Mouse (Mus musculus) liver, embryonic 15.5 days (tissue): ENCODE results near the gene Arhgef33. TPM values are rescaled to one million over a fixed set of nuclear protein-coding genes. Genes with fewer than 3 reads are reported as not detected.
"Not testable (repeated sequence)": the region's sequence is repeated elsewhere in the genome, so short reads cannot be mapped to it uniquely, and the experiment has no call there.

ENCODE experiments used
- ATAC-seq: fragments of 200-750 bp; cut with Nextera tagmentation; 2 replicates; pipeline ENCODE4 v1.8.0; 2017; ENCODE audit warnings: moderate number of reproducible peaks, mild to moderate bottlenecking, moderate library complexity; ENCODE audit not compliant: insufficient read depth
- H3K27ac ChIP-seq: fragments of 300-500 bp; sonication (generic); replicated peaks from 2 replicates; pipeline ENCODE4 v1.5.1; 2015; ENCODE audit warnings: mild to moderate bottlenecking, inconsistent platforms
- H3K27me3 ChIP-seq: fragments of 300-500 bp; sonication (generic); 2 replicates; pipeline ENCODE4 v1.6.1; 2015; ENCODE audit warnings: mild to moderate bottlenecking, inconsistent platforms
- H3K36me3 ChIP-seq: fragments of 300-500 bp; sonication (generic); replicated peaks from 2 replicates; pipeline ENCODE4 v1.6.1; 2015; ENCODE audit warnings: moderate library complexity, mild to moderate bottlenecking, inconsistent platforms
- H3K4me1 ChIP-seq: fragments of 300-500 bp; sonication (generic); replicated peaks from 2 replicates; pipeline ENCODE4 v1.6.1; 2015; ENCODE audit warnings: inconsistent platforms
- H3K4me2 ChIP-seq: fragments of 300-500 bp; sonication (generic); 2 replicates; pipeline ENCODE4 v1.6.1; 2015; ENCODE audit warnings: moderate library complexity, mild to moderate bottlenecking, inconsistent platforms
- H3K4me3 ChIP-seq: fragments of 300-500 bp; sonication (generic); replicated peaks from 2 replicates; pipeline ENCODE4 v1.5.1; 2015; ENCODE audit warnings: mild to moderate bottlenecking, inconsistent platforms
- H3K9ac ChIP-seq: fragments of 300-500 bp; sonication (generic); 2 replicates; pipeline ENCODE4 v1.6.1; 2015; ENCODE audit warnings: moderate library complexity, mild to moderate bottlenecking, inconsistent platforms
- H3K9me3 ChIP-seq: fragments of 300-500 bp; sonication (generic); replicated peaks from 2 replicates; pipeline ENCODE4 v1.6.1; 2016; ENCODE audit warnings: inconsistent platforms
- WGBS: fragments of 180-500 bp; shearing (Covaris S2); methylation state at CpG from one replicate; pipeline ENCODE4 v1.1.7; 2015; ENCODE audit warnings: mixed read lengths; ENCODE audit not compliant: insufficient replicate concordance; 5-methylcytosine and 5-hydroxymethylcytosine counted together
- polyA plus RNA-seq: library from polyadenylated mRNA; unstranded; fragments of >200 nt; fragmentation: Nextera tagmentation; extraction: Ambion mirVana; gene quantifications from 2 replicates; pipeline ENCODE4 v1.2.1, GENCODE M21; 2015

Gene Arhgef33
- polyA plus RNA-seq, 1 experiment from 2014 or later: not detected

DNA sequence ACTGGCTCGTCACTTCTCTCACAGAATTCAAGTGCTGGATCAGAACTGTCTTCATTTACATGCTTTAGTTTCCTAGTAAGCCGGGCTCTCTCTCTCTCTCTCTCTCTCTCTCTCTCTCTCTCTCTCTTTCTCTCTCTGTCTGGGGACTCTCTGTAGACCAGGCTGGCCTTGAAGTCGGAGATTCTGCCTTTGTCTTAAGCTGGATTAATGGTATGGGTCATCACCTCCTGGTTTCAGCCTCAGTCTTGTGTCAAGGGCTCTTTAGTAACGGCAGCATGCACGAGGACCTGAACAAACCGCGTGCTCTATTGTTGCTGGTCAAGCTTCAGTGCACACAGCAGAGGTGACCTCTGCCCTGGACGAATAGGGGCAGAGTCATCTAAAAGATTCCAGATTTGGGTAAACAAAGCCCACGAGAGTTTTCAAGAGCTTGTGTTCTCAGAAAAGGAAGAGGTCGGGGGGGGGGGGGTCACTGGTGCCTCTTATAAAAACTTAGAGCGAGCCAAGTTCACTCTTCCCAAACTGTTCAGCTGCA lies 39.5 kb downstream of the Arhgef33 start:
- H3K27me3 ChIP-seq: no peaks in the 10 kb centered on the region
- H3K4me3 ChIP-seq: no peak overlapping the region
- H3K9me3 ChIP-seq: no peaks in the 10 kb centered on the region
- 55% methylated on average over 11 of the region's 11 CpGs for WGBS
- H3K4me2 ChIP-seq: no peak overlapping the region
- ATAC-seq: no peak
- no peak overlapping the region for H3K27ac ChIP-seq
- H3K9ac ChIP-seq: no peak overlapping the region
- no peaks in the 10 kb centered on the region for H3K4me1 ChIP-seq
- no peaks in the 10 kb centered on the region for H3K36me3 ChIP-seq

DNA sequence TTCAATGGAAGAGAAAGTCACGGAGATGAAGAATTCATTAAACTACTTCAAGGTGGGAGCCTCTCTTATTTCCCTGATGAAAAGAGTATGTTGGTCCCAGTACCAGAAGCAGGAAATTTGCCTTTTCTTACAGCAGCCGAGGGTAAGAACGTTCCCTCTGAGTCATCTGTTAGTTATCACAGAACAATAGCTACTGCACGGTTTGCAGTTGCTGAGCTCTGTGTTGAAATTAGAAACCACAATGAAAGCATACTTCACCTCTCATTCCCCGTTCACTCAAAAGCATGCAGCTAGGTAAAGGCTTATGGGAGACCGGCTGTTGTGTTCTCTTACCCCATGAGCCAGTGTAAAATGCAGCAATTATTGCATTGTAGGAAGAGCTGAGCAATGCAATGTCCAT lies 40.0 kb downstream of the Arhgef33 start:
- 44% methylated on average over 6 of the region's 6 CpGs for WGBS
- Histone ChIP-seq H3K4me1 (no peaks in the 10 kb centered on the region), H3K4me2 (no peak overlapping the region), H3K27ac (no peak overlapping the region), H3K4me3 (no peak overlapping the region), H3K9me3 (no peaks in the 10 kb centered on the region), H3K27me3 (no peaks in the 10 kb centered on the region), H3K36me3 (no peaks in the 10 kb centered on the region), H3K9ac (no peak overlapping the region)
- no peak for ATAC-seq

- WGBS: 66% methylated on average over 8 of the region's 8 CpGs
- no peak overlapping the region for H3K4me3 ChIP-seq
- no peaks in the 10 kb centered on the region for H3K27me3 ChIP-seq
- H3K4me1 ChIP-seq: no peaks in the 10 kb centered on the region
- no peaks in the 10 kb centered on the region for H3K9me3 ChIP-seq
- H3K4me2 ChIP-seq: no peak overlapping the region
- ATAC-seq: no peak
- H3K27ac ChIP-seq: no peak overlapping the region
- no peaks in the 10 kb centered on the region for H3K36me3 ChIP-seq
- no peak overlapping the region for H3K9ac ChIP-seq
Measured at GRCm38 (mm10) chr17:80360245-80360644, 53.0 kb downstream of the Arhgef33 start.

DNA sequence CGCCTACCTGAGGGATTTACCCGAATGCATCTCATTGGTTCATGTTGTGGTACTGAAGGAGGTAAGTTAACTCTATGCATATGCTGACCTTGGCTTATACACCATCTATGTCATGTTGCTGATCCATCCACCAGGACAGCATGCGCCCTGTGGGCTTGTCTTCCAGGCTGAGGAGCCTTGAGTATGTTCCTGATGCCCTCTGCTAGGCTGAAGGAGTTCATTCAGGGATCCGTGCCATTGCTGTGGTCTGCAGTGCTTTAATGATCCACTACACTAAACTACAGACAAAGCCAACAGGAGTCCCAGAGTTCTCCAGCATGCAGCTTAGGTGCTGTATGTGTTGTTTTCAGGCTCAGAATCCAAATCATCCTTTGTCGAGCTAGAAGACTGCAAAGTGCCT lies 60.1 kb downstream of the Arhgef33 start:
- Histone ChIP-seq H3K9me3 (no peaks in the 10 kb centered on the region), H3K36me3 (no peaks in the 10 kb centered on the region), H3K27ac (no peak overlapping the region), H3K4me3 (no peak overlapping the region), H3K4me1 (no peaks in the 10 kb centered on the region), H3K27me3 (peaks cover 12% of the 10 kb centered on the region; the same call in 1 of the 2 replicates), H3K9ac (no peak overlapping the region), H3K4me2 (no peak overlapping the region)
- ATAC-seq: no peak
- 66% methylated on average over 5 of the region's 5 CpGs for WGBS

DNA sequence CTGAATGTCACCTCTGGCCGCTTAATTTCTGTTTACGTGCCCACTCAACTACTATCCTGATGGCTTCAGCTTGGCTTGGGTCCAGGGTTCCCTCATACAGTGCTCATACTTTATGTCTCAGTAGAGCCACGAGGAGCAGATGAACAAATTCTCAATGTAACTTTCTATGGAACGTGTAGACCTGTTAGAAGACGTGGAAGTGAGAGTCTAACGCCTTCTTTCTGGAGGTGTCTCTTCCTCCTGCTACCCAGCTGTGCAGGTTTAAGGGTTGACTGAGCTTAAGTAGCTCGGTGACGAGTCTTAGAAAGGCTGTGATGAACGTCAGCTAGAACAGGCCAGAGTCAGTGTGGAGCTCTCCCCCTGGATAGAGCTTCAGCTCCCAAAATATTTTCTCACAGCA lies 61.4 kb downstream of the Arhgef33 start:
- H3K4me1 ChIP-seq: peaks cover 11% of the 10 kb centered on the region
- WGBS: 63% methylated on average over 9 of the region's 9 CpGs
- ATAC-seq: no peak
- no peak overlapping the region for H3K9ac ChIP-seq
- no peak overlapping the region for H3K27ac ChIP-seq
- H3K27me3 ChIP-seq: peaks cover 25% of the 10 kb centered on the region
- H3K4me2 ChIP-seq: no peak overlapping the region
- H3K36me3 ChIP-seq: no peaks in the 10 kb centered on the region
- no peak overlapping the region for H3K4me3 ChIP-seq
- H3K9me3 ChIP-seq: no peaks in the 10 kb centered on the region

DNA sequence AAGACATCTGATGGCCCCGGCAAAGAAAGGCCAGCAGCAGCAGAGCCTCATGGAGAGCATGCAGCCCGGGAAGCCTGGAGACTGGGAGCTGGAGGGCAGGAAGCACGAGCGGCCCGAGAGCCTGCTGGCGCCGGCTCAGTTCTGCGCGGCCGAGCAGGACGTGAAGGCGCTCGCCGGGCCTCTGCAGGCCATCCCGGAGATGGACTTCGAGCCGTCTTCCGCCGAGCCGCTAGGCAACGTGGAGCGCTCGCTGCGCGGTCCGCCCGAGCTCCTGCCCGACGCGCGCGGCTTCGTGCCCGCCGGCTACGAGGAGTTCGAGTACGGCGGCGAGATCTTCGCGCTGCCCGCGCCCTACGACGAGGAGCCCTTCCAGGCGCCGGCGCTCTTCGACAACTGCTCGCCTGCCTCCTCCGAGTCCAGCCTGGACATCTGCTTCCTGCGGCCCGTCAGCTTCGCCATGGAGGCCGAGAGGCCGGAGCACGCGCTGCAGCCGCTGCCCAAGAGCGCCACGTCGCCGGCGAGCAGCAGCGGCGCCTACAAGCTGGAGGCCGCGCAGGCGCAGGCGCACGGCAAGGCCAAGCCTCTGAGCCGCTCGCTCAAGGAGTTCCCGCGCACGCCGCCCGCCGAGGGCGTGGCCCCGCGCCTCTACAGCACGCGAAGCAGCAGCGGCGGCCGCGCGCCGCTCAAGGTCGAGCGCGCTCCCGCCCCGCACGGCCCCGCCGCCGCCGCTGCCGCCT lies 66.0 kb downstream of the Arhgef33 start, which contains the start of gene Gm10190:
Gene Gm10190, minus strand, starts transcription at position 553 of the 737 bp plus-strand sequence.
- 7% methylated on average over 102 of the region's 102 CpGs for WGBS
- Histone ChIP-seq H3K27ac (no peak within 1 kb of the TSS), H3K9ac (peak within 1 kb of the TSS; percentile 43), H3K4me1 (peaks cover 15% of the 10 kb centered on the region), H3K4me3 (peak within 1 kb of the TSS; percentile 52), H3K27me3 (peaks cover 41% of the 10 kb centered on the region), H3K36me3 (no peaks in the 10 kb centered on the region), H3K4me2 (peak within 1 kb of the TSS; percentile 80), H3K9me3 (no peaks in the 10 kb centered on the region)
- peak; percentile 91 for ATAC-seq

GRCm38 (mm10) chr17:80373726-80374096 lies 66.5 kb downstream of the Arhgef33 start:
- Histone ChIP-seq H3K4me3 (peak overlapping the region; percentile 52), H3K27ac (no peak overlapping the region), H3K36me3 (no peaks in the 10 kb centered on the region), H3K9me3 (no peaks in the 10 kb centered on the region), H3K4me2 (peak overlapping the region; percentile 80), H3K9ac (peak overlapping the region; percentile 43), H3K27me3 (peaks cover 41% of the 10 kb centered on the region), H3K4me1 (peaks cover 15% of the 10 kb centered on the region)
- 19% methylated on average over 29 of the region's 29 CpGs for WGBS
- ATAC-seq: peak; percentile 33; the same call in 1 of the 2 replicates

GRCm38 (mm10) chr17:80378386-80378785 lies 71.2 kb downstream of the Arhgef33 start:
- not testable (repeated sequence) for H3K4me2 ChIP-seq, H3K9me3 ChIP-seq, H3K27ac ChIP-seq, H3K4me3 ChIP-seq, H3K36me3 ChIP-seq, H3K9ac ChIP-seq, H3K4me1 ChIP-seq, ATAC-seq
- peaks cover 18% of the 10 kb centered on the region for H3K27me3 ChIP-seq

DNA sequence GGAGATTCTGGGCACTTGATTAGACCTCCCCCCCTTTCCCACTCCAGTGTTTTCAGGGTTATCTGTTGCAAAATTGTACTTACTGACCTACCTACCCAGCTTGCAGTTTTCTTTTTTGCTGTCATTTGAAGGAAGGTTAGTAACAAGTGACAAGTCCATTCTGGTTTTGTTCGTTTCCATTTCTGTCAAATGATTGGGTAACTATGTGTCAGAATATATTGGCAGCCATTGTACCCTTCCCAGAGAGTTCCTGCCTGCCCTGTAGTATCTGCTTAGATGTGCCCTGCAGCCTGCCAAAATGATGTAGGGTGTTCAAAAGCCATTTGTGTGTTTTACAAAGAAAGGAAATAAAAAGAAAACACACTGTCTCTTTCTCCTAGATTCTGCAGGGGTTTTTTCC lies 78.5 kb downstream of the Arhgef33 start:
- no peak for ATAC-seq

GRCm38 (mm10) chr17:80390024-80390423 lies 82.8 kb downstream of the Arhgef33 start:
- no peaks in the 10 kb centered on the region for H3K27me3 ChIP-seq
- 66% methylated on average over 10 of the region's 10 CpGs for WGBS
- no peak overlapping the region for H3K4me3 ChIP-seq

More for the DNA sequence above, 78.5 kb downstream of the Arhgef33 start:
- Histone ChIP-seq H3K9me3 (no peaks in the 10 kb centered on the region), H3K4me2 (no peak overlapping the region), H3K4me3 (no peak overlapping the region), H3K9ac (no peak overlapping the region), H3K36me3 (no peaks in the 10 kb centered on the region), H3K4me1 (no peaks in the 10 kb centered on the region), H3K27me3 (no peaks in the 10 kb centered on the region), H3K27ac (no peak overlapping the region)
- 30% methylated on average over 1 of the region's 1 CpGs for WGBS

GRCm38 (mm10) chr17:80391423-80392403 lies 84.5 kb downstream of the Arhgef33 start:
- Histone ChIP-seq H3K36me3 (no peaks in the 10 kb centered on the region), H3K27me3 (no peaks in the 10 kb centered on the region), H3K27ac (no peak overlapping the region), H3K4me2 (peak overlapping the region; percentile 62), H3K4me3 (peak overlapping the region; percentile 45), H3K9me3 (no peaks in the 10 kb centered on the region), H3K9ac (no peak overlapping the region), H3K4me1 (0 out of 2 replicates have a peak, but pooled peaks cover 9% of the 10 kb centered on the region)
- ATAC-seq: peak; percentile 62
- WGBS: 11% methylated on average over 17 of the region's 17 CpGs

More at GRCm38 (mm10) chr17:80390024-80390423, 82.8 kb downstream of the Arhgef33 start:
- Histone ChIP-seq H3K9ac (no peak overlapping the region), H3K4me1 (0 out of 2 replicates have a peak, but pooled peaks cover 9% of the 10 kb centered on the region), H3K27ac (no peak overlapping the region), H3K4me2 (no peak overlapping the region), H3K9me3 (no peaks in the 10 kb centered on the region), H3K36me3 (no peaks in the 10 kb centered on the region)
- ATAC-seq: no peak
